Mouse (Mus musculus): Measurements from ENCODE around the gene a. TPM values are rescaled to one million over a fixed set of nuclear protein-coding genes. Genes with fewer than 3 reads are reported as not detected.
"Not testable (repeated sequence)": the region's sequence is repeated elsewhere in the genome, so short reads cannot be mapped to it uniquely, and the experiment has no call there.

Gene a
- polyA plus RNA-seq, 1 experiment from 2014 or later, result 0.41 TPM

DNA sequence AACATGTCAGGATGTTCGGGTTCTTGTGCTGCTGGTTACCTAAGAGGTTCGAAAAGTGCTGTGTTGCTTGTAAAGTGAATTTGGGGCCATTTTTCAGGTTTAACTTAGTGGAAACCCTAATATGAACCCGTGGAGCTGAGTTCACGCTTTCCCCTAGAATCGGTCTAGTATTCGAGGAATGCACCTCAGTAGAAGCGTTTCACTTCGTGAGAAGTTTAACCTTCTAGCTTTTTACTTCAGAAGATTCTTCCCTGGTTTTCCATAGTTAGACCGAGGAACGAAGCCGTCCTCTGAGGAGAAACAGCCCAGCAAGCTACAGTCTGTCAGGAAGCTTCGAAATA lies 101.8 kb downstream of the a start:
- H3K4me1 ChIP-seq (replicated peaks; ENCODE audit: control insufficient read depth, insufficient read depth), result peaks cover 2% of the 10 kb centered on the region; the same call in 1 of the 2 replicates
- peaks cover under 1% of the 10 kb centered on the region; the same call in 1 of the 2 replicates for H3K36me3 ChIP-seq (ENCODE audit: control insufficient read depth, insufficient read depth, low read length)
- H3K9ac ChIP-seq (ENCODE audit: low read length), result peak overlapping the region; percentile 57
- no peaks in the 10 kb centered on the region for H3K9me3 ChIP-seq (ENCODE audit: control insufficient read depth, low read length)
- H3K27ac ChIP-seq (replicated peaks), result 0 out of 2 replicates have a peak overlapping the region, but pooled peaks have one; percentile 18
- H3K27me3 ChIP-seq (ENCODE audit: control insufficient read depth, insufficient read depth, low read length), result 0 out of 2 replicates have a peak, but pooled peaks cover 2% of the 10 kb centered on the region
- 7% methylated on average over 12 of the region's 12 CpGs for WGBS
- no peak for TF ChIP-seq CTCF (IDR thresholded peaks at IDR 0.05; ENCODE audit: low read depth)
- TF ChIP-seq EP300 (optimal IDR thresholded peaks at IDR 0.05), result no peak
- peak overlapping the region; percentile 70 for H3K4me2 ChIP-seq (replicated peaks; ENCODE audit: low read depth)
- DNase-seq (ENCODE audit: low spot score) (no peak), ATAC-seq (ENCODE audit: low FRiP score, low TSS enrichment) (no peak)
- peak overlapping the region; percentile 79 for H3K4me3 ChIP-seq (ENCODE audit: low read depth, low read length)

DNA sequence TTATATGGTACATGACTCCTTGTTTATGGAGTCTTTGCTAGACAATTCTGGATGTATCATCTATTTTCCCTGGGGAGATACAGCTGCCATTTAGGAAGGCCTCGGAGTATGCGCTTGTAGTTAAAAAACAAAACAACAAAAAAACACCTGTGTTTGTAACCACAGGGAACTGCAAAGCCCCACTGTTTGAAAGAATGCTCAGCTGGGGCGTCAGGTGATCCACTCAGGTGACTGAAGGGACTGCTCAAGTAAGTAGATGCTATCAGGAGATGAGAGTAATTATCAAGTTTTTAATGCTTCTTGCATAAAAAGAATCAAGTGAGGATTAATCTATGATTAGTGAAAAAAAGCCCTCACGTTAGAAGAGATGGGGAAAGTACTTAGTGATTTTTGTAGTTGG lies 102.3 kb downstream of the a start:
- H3K9ac ChIP-seq (ENCODE audit: low read length), result no peak overlapping the region
- DNase-seq (ENCODE audit: low spot score) (no peak), ATAC-seq (ENCODE audit: low FRiP score, low TSS enrichment) (no peak)
- no peak overlapping the region for H3K4me3 ChIP-seq (ENCODE audit: low read depth, low read length)
- H3K36me3 ChIP-seq (ENCODE audit: control insufficient read depth, insufficient read depth, low read length), result no peaks in the 10 kb centered on the region
- TF ChIP-seq EP300 (optimal IDR thresholded peaks at IDR 0.05), result no peak
- no peak for TF ChIP-seq CTCF (IDR thresholded peaks at IDR 0.05; ENCODE audit: low read depth)
- peaks cover 2% of the 10 kb centered on the region; the same call in 1 of the 2 replicates for H3K4me1 ChIP-seq (replicated peaks; ENCODE audit: control insufficient read depth, insufficient read depth)
- no peak overlapping the region for H3K27ac ChIP-seq (replicated peaks)
- WGBS, result 62% methylated on average over 4 of the region's 4 CpGs
- H3K9me3 ChIP-seq (ENCODE audit: control insufficient read depth, low read length), result no peaks in the 10 kb centered on the region
- 0 out of 2 replicates have a peak, but pooled peaks cover 2% of the 10 kb centered on the region for H3K27me3 ChIP-seq (ENCODE audit: control insufficient read depth, insufficient read depth, low read length)
- peak overlapping the region; percentile 70 for H3K4me2 ChIP-seq (replicated peaks; ENCODE audit: low read depth)

DNA sequence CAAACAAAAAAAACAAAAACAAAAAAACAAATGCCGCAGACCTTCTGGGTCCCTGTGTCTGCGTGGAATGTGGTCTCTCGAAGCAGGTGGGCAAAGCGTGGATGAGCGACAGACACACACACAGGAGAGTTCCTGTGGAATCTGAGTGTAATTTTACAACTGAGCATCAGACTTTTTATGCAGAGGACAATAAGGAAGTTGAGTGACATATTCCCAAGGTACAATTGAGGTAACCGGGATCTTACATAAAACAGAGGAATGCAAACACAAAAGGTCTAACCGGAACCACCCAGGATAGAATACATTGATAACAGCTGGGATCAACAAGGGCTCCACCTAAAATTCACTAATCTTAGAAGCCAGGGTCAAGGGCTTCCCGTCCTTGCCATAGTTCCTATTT lies 107.8 kb downstream of the a start:
- H3K27me3 ChIP-seq (ENCODE audit: control insufficient read depth, insufficient read depth, low read length); H3K4me1 ChIP-seq (replicated peaks; ENCODE audit: control insufficient read depth, insufficient read depth); H3K9me3 ChIP-seq (ENCODE audit: control insufficient read depth, low read length); H3K36me3 ChIP-seq (ENCODE audit: control insufficient read depth, insufficient read depth, low read length); H3K27ac ChIP-seq (replicated peaks); H3K4me3 ChIP-seq (ENCODE audit: low read depth, low read length); ATAC-seq (ENCODE audit: low FRiP score, low TSS enrichment); DNase-seq (ENCODE audit: low spot score); H3K9ac ChIP-seq (ENCODE audit: low read length); H3K4me2 ChIP-seq (replicated peaks; ENCODE audit: low read depth): not testable (repeated sequence)
- whole genome bisulfite sequencing, result 76% methylated on average over 7 of the region's 8 CpGs

GRCm38 (mm10) chr2:154899412-154899811 lies 108.2 kb downstream of the a start:
- not testable (repeated sequence) for H3K27ac ChIP-seq (replicated peaks); H3K9me3 ChIP-seq (ENCODE audit: control insufficient read depth, low read length); H3K9ac ChIP-seq (ENCODE audit: low read length); H3K4me2 ChIP-seq (replicated peaks; ENCODE audit: low read depth); H3K4me3 ChIP-seq (ENCODE audit: low read depth, low read length); DNase-seq (ENCODE audit: low spot score); H3K36me3 ChIP-seq (ENCODE audit: control insufficient read depth, insufficient read depth, low read length); H3K27me3 ChIP-seq (ENCODE audit: control insufficient read depth, insufficient read depth, low read length); ATAC-seq (ENCODE audit: low FRiP score, low TSS enrichment); H3K4me1 ChIP-seq (replicated peaks; ENCODE audit: control insufficient read depth, insufficient read depth)
- WGBS, result 82% methylated on average over 4 of the region's 4 CpGs

- H3K36me3 ChIP-seq (ENCODE audit: control insufficient read depth, insufficient read depth, low read length), result no peaks in the 10 kb centered on the region
- no peak for TF ChIP-seq CTCF (IDR thresholded peaks at IDR 0.05; ENCODE audit: low read depth)
- TF ChIP-seq EP300 (optimal IDR thresholded peaks at IDR 0.05), result no peak
Measured at GRCm38 (mm10) chr2:154902111-154902510, 110.9 kb downstream of the a start.

DNA sequence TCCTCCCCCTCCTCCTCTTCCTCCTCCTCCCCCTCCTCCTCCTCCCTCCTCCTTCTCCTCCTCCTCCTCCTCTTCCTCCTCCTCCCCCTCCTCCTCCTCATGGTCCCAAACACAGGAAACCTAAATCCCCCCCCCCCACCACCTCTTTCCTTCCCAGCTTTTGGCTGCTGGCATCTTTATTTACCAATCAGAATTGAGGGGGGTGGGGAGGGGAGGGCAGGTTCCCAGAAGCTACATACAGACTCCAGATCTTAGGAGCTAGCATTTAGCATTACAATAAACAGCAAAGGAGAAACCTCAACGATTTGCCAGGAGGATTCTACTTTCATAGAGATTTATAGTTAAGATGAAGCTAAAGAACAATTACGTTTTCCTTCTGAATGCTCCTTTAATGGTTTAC lies 114.6 kb downstream of the a start:
- H3K4me1 ChIP-seq (replicated peaks; ENCODE audit: control insufficient read depth, insufficient read depth), result no peaks in the 10 kb centered on the region
- no peaks in the 10 kb centered on the region for H3K9me3 ChIP-seq (ENCODE audit: control insufficient read depth, low read length)
- H3K4me3 ChIP-seq (ENCODE audit: low read depth, low read length), result no peak overlapping the region
- TF ChIP-seq EP300 (optimal IDR thresholded peaks at IDR 0.05), result no peak
- TF ChIP-seq CTCF (IDR thresholded peaks at IDR 0.05; ENCODE audit: low read depth), result no peak
- WGBS, result 63% methylated on average over 2 of the region's 2 CpGs
- ATAC-seq (ENCODE audit: low FRiP score, low TSS enrichment) (no peak), DNase-seq (ENCODE audit: low spot score) (no peak)
- no peak overlapping the region for H3K4me2 ChIP-seq (replicated peaks; ENCODE audit: low read depth)
- no peaks in the 10 kb centered on the region for H3K27me3 ChIP-seq (ENCODE audit: control insufficient read depth, insufficient read depth, low read length)
- no peak overlapping the region for H3K27ac ChIP-seq (replicated peaks)
- H3K9ac ChIP-seq (ENCODE audit: low read length), result no peak overlapping the region
- no peaks in the 10 kb centered on the region for H3K36me3 ChIP-seq (ENCODE audit: control insufficient read depth, insufficient read depth, low read length)

More at GRCm38 (mm10) chr2:154902111-154902510, 110.9 kb downstream of the a start:
- Histone ChIP-seq H3K9ac (ENCODE audit: low read length) (no peak overlapping the region), H3K4me1 (replicated peaks; ENCODE audit: control insufficient read depth, insufficient read depth) (no peaks in the 10 kb centered on the region), H3K4me2 (replicated peaks; ENCODE audit: low read depth) (no peak overlapping the region), H3K27me3 (ENCODE audit: control insufficient read depth, insufficient read depth, low read length) (no peaks in the 10 kb centered on the region), H3K4me3 (ENCODE audit: low read depth, low read length) (no peak overlapping the region), H3K9me3 (ENCODE audit: control insufficient read depth, low read length) (no peaks in the 10 kb centered on the region), H3K27ac (replicated peaks) (no peak overlapping the region)
- WGBS, result 72% methylated on average over 3 of the region's 3 CpGs
- DNase-seq (ENCODE audit: low spot score) (no peak), ATAC-seq (ENCODE audit: low FRiP score, low TSS enrichment) (no peak)
